ENCODE assay signal across 14 mouse cellular contexts in genomic region chr9:99869936-99870779, GRCm38 (mm10). TPM values are rescaled to one million over a fixed set of nuclear protein-coding genes. Genes with fewer than 3 reads are reported as not detected.
DNase-seq lines count a peak whose midpoint lies in the region; ATAC-seq and TF ChIP-seq lines count a peak whose summit lies in the region.
"Had no signal": no experiment of that assay in that cellular context is flagged by ENCODE, and none has a peak within 500 bp of the region (broad histone marks: within the 10 kb centered on the region; RNA-seq: fewer than 3 reads in every experiment).

No protein-coding gene starts in this region.

- no peaks in the 10 kb centered on the region for H3K36me3 ChIP-seq in liver, embryonic 11.5 days (ENCODE audit: control insufficient read depth, insufficient read depth, low read length)
- H3K36me3 ChIP-seq in liver, embryonic 12.5 days = no peaks in the 10 kb centered on the region
- no peaks in the 10 kb centered on the region for H3K36me3 ChIP-seq in hindbrain, embryonic 14.5 days (replicated peaks; ENCODE audit: control insufficient read depth, insufficient read depth)
- no peaks in the 10 kb centered on the region for H3K36me3 ChIP-seq in midbrain, postnatal 0 days (ENCODE audit: insufficient read depth, low read length)
- H3K36me3 ChIP-seq: heart, embryonic 10.5 days had no signal

- no peak for ATAC-seq in liver, embryonic 11.5 days (replicated peaks; ENCODE audit: low FRiP score)
- no peak for ATAC-seq in liver, embryonic 12.5 days
- ATAC-seq in hindbrain, embryonic 14.5 days (ENCODE audit: low FRiP score) = no peak
- ATAC-seq in midbrain, postnatal 0 days (ENCODE audit: low FRiP score) = no peak
- ATAC-seq in activated CD4-positive, CD25-positive, alpha-beta regulatory T cell, adult 4 months = no peak
- ATAC-seq: CD4-positive, CD25-positive, alpha-beta regulatory T cell, adult 4 months; intestine, postnatal 0 days had no signal

- H3K4me1 ChIP-seq in liver, embryonic 11.5 days (replicated peaks; ENCODE audit: control insufficient read depth, insufficient read depth, low read length) = no peaks in the 10 kb centered on the region; the same call in 1 of the 2 replicates
- no peaks in the 10 kb centered on the region for H3K4me1 ChIP-seq in liver, embryonic 12.5 days
- H3K4me1 ChIP-seq in hindbrain, embryonic 14.5 days (replicated peaks; ENCODE audit: control insufficient read depth, insufficient read depth, low read length) = no peaks in the 10 kb centered on the region
- no peaks in the 10 kb centered on the region for H3K4me1 ChIP-seq in midbrain, postnatal 0 days (ENCODE audit: insufficient read depth, low read length)

- H3K27me3 ChIP-seq in liver, embryonic 11.5 days (replicated peaks; ENCODE audit: control insufficient read depth, insufficient read depth, low read length) = peaks cover 97% of the 10 kb centered on the region
- H3K27me3 ChIP-seq in liver, embryonic 12.5 days (replicated peaks) = peaks cover 99% of the 10 kb centered on the region
- peaks cover 92% of the 10 kb centered on the region for H3K27me3 ChIP-seq in hindbrain, embryonic 14.5 days (ENCODE audit: control insufficient read depth, insufficient read depth, low read length)
- H3K27me3 ChIP-seq in midbrain, postnatal 0 days (ENCODE audit: insufficient read depth, low read length) = peaks cover 39% of the 10 kb centered on the region

- H3K9me3 ChIP-seq in liver, embryonic 11.5 days (ENCODE audit: control insufficient read depth, low read length) = no peaks in the 10 kb centered on the region
- no peaks in the 10 kb centered on the region for H3K9me3 ChIP-seq in liver, embryonic 12.5 days (replicated peaks)
- H3K9me3 ChIP-seq in hindbrain, embryonic 14.5 days (ENCODE audit: control insufficient read depth, low read length) = no peaks in the 10 kb centered on the region
- H3K9me3 ChIP-seq in midbrain, postnatal 0 days (ENCODE audit: low read length) = no peaks in the 10 kb centered on the region
- H3K9me3 ChIP-seq: heart, embryonic 10.5 days had no signal

- no peak overlapping the region for H3K4me2 ChIP-seq in liver, embryonic 11.5 days
- H3K4me2 ChIP-seq in liver, embryonic 12.5 days = no peak overlapping the region
- peak overlapping the region; percentile 35 for H3K4me2 ChIP-seq in hindbrain, embryonic 14.5 days (replicated peaks)
- H3K4me2 ChIP-seq in midbrain, postnatal 0 days (ENCODE audit: low read depth, low read length, poor library complexity, severe bottlenecking) = peak overlapping the region; percentile 43

- no peak overlapping the region for H3K9ac ChIP-seq in liver, embryonic 11.5 days (ENCODE audit: low read depth, low read length)
- H3K9ac ChIP-seq in liver, embryonic 12.5 days = no peak overlapping the region
- H3K9ac ChIP-seq in hindbrain, embryonic 14.5 days = no peak overlapping the region
- peak overlapping the region; percentile 46 for H3K9ac ChIP-seq in midbrain, postnatal 0 days (replicated peaks; ENCODE audit: low read length, poor library complexity, severe bottlenecking)
- H3K9ac ChIP-seq: liver, embryonic 14.5 days had no signal

- H3K4me3 ChIP-seq in liver, embryonic 11.5 days (ENCODE audit: low read depth, low read length) = no peak overlapping the region
- no peak overlapping the region for H3K4me3 ChIP-seq in liver, embryonic 12.5 days
- peak overlapping the region; percentile 17 for H3K4me3 ChIP-seq in hindbrain, embryonic 14.5 days (replicated peaks; ENCODE audit: low read length)
- H3K4me3 ChIP-seq in midbrain, postnatal 0 days (ENCODE audit: low read depth, low read length) = peak overlapping the region; percentile 8; the same call in 1 of the 2 replicates

- no peak overlapping the region for H3K27ac ChIP-seq in liver, embryonic 11.5 days (ENCODE audit: low read depth, low read length)
- no peak overlapping the region for H3K27ac ChIP-seq in liver, embryonic 12.5 days
- H3K27ac ChIP-seq in hindbrain, embryonic 14.5 days = peak overlapping the region; percentile 29
- peak overlapping the region; percentile 84 for H3K27ac ChIP-seq in midbrain, postnatal 0 days (ENCODE audit: low read depth, low read length)
- H3K27ac ChIP-seq: heart, embryonic 10.5 days; liver, embryonic 14.5 days had no signal

- no peak for TF ChIP-seq CTCF in midbrain, postnatal 0 days (IDR thresholded peaks at IDR 0.05)

- peak; percentile 32 for DNase-seq in liver, embryonic 11.5 days (ENCODE audit: low spot score)
- DNase-seq in embryo, embryonic 11 days = peak; percentile 41
- DNase-seq in hindbrain, embryonic 14.5 days (ENCODE audit: low spot score) = peak; percentile 38
- no peak for DNase-seq in midbrain, postnatal 0 days (ENCODE audit: low spot score)
- DNase-seq in frontal cortex, postnatal 25 days (ENCODE audit: low spot score in 2 of 2) = no peak
- DNase-seq in layer of hippocampus, adult 11-12 months (ENCODE audit: low spot score) = no peak

- WGBS in liver, embryonic 11.5 days = 1% methylated on average over 34 of the region's 34 CpGs
- WGBS in liver, embryonic 12.5 days (ENCODE audit: insufficient replicate concordance) = 4% methylated on average over 34 of the region's 34 CpGs
- WGBS in hindbrain, embryonic 14.5 days = under 1% methylated on average over 34 of the region's 34 CpGs
- WGBS in midbrain, postnatal 0 days = 1% methylated on average over 34 of the region's 34 CpGs

RNA-seq across cellular contexts. Expression of gene Sox14, which starts 5.8 kb away (rescaled TPM):
- polyA plus RNA-seq in liver, embryonic 11.5 days (2014; fragmentation: Nextera tagmentation; extraction: Ambion mirVana) = 0.19 TPM in 1 of 2 replicates, not detected in the other
- polyA plus RNA-seq in liver, embryonic 12.5 days (2016; fragmentation: Nextera tagmentation; extraction: Ambion mirVana) = not detected in 2 replicates
- polyA plus RNA-seq in hindbrain, embryonic 14.5 days (2014; fragmentation: Nextera tagmentation; extraction: Ambion mirVana) = 9.8 and 9.9 TPM in 2 replicates
- 23.3 and 33.5 TPM in 2 replicates for total RNA-seq in midbrain, postnatal 0 days (2014; rRNA removed)
- polyA plus RNA-seq in midbrain, postnatal 0 days (2015; fragmentation: Nextera tagmentation; extraction: Ambion mirVana) = 45.7 and 46.8 TPM in 2 replicates
- not detected for polyA plus RNA-seq in activated CD4-positive, CD25-positive, alpha-beta regulatory T cell, adult 4 months (2017; shearing (Covaris generic))
- total RNA-seq: layer of hippocampus, postnatal 25 days had no signal
- polyA plus RNA-seq: CD4-positive, CD25-positive, alpha-beta regulatory T cell, adult 4 months; frontal cortex, adult 2 months; intestine, postnatal 0 days; liver, embryonic 14.5 days had no signal

Comparison
In these comparisons a context has a peak if more than half of its experiments do, and no peak if none do; other contexts are left out.
1. DNase-seq: peak in liver, embryonic 11.5 days (single experiment), embryo, embryonic 11 days (single experiment) and hindbrain, embryonic 14.5 days (single experiment); none in midbrain, postnatal 0 days (single experiment), frontal cortex, postnatal 25 days (0 of 2) and layer of hippocampus, adult 11-12 months (single experiment).
2. H3K27ac ChIP-seq: peak in hindbrain, embryonic 14.5 days (single experiment) and midbrain, postnatal 0 days (single experiment); none in liver, embryonic 11.5 days (single experiment) and liver, embryonic 12.5 days (single experiment).
3. H3K4me2 ChIP-seq: peak in hindbrain, embryonic 14.5 days (single experiment) and midbrain, postnatal 0 days (single experiment); none in liver, embryonic 11.5 days (single experiment) and liver, embryonic 12.5 days (single experiment).
4. H3K4me3 ChIP-seq: peak in hindbrain, embryonic 14.5 days (single experiment) and midbrain, postnatal 0 days (single experiment); none in liver, embryonic 11.5 days (single experiment) and liver, embryonic 12.5 days (single experiment).